Mouse (Mus musculus): Measurements from ENCODE around the gene Gm21985. TPM values are rescaled to one million over a fixed set of nuclear protein-coding genes. Genes with fewer than 3 reads are reported as not detected.

Gene Gm21985
- total RNA-seq, 2 experiments from 2014 or later, result 3.7 TPM; not detected in 1

DNA sequence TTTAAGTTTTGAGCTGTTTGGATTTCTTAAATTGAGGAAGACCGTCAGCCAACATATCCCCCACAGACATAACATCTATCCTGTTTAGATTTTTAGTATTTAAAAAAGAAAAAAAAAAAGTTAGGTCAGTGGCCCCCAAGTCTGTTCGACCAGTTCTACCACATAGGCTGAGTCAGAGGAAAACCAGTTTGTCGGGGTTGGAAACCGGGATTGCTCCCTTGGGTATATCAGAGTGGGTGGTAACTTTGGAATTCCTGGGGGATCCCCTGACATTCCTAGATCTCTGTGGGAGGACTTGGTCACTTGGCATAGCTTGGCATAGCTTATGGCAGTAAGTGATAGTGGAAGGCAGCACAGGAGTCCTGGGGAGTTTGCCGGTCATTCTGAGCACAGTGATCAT, 20.8 kb upstream of the Gm21985 start:
- TF ChIP-seq CTCF (IDR thresholded peaks at IDR 0.05), result no peak

DNA sequence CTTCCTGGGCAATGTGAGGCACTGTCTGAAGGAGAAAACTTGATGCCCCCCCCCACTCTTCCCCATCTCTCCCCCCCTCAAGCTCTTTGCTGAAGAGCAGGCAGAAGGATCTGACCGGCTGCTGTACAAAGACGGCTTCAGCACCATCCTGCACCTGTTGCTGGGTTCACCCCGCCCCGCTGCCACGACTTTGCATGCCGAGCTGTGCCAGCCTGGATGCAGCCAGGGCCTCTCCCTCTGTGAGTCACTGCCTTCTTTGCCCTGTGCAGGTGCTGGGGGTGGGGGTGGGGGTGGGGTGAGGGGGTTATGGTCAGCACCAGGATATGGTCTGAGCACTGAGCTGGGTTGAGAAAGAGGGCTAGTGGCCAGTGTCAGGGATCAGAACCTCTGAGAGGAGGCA, 19.9 kb upstream of the Gm21985 start:
- TF ChIP-seq CTCF (IDR thresholded peaks at IDR 0.05), result no peak
- no peak overlapping the region for H3K27ac ChIP-seq
- no peak for DNase-seq (ENCODE audit: extremely low spot score in 1 of 2, low spot score in 2 of 2)
- no peak overlapping the region for H3K4me3 ChIP-seq
- intact Hi-C loops (cut with DNase I), result no loop called here

More for the DNA sequence above, 20.8 kb upstream of the Gm21985 start:
- Histone ChIP-seq H3K4me3 (no peak overlapping the region), H3K27ac (no peak overlapping the region)
- DNase-seq (ENCODE audit: extremely low spot score in 1 of 2, low spot score in 2 of 2), result no peak
- intact Hi-C loops (cut with DNase I), result no loop called here

- Histone ChIP-seq H3K4me3 (no peak overlapping the region), H3K27ac (no peak overlapping the region; the same call in 1 of the 2 replicates)
- intact Hi-C loops (cut with DNase I), result no loop called here
- no peak for TF ChIP-seq CTCF (IDR thresholded peaks at IDR 0.05)
- no peak for DNase-seq (ENCODE audit: extremely low spot score in 1 of 2, low spot score in 2 of 2)
Observed at GRCm38 (mm10) chr2:112247323-112247722, 18.8 kb upstream of the Gm21985 start.

DNA sequence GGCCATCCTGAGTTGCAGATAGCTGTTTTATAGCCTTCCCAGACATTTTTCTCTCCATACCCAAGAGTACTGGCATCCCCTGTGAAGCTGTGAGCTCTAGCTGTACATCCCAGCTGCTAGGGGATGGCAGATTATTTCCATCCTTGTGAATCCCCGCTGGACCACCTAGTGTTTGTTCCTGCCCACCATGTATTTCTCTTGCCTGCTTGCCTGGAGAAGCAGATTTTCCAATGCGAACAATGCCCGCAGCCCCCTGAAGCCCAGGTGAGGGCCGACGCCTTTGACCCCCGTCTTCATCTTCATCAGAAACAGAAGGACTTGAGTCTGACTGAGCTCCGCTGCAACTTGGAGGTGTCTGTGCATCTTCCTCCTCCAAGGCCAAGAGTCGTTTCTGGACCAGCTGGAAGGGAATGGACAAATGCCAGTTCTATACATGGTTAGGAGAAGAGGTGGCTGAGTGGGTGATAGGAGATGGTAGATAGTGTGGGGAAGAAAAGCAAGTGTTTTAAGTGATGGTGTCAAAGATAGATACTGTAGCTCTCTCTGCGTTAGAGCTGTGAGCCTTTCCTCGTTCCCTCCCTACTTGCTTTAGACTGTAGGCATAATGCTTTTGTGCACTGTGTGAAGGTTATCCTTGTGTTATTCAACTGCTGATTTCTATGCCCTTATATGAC, 16.2 kb upstream of the Gm21985 start:
- H3K4me3 ChIP-seq, result no peak overlapping the region
- no peak for TF ChIP-seq CTCF (IDR thresholded peaks at IDR 0.05)
- intact Hi-C loops (cut with DNase I), result no loop called here
- peak overlapping the region; percentile 88 for H3K27ac ChIP-seq
- DNase-seq (ENCODE audit: extremely low spot score in 1 of 2, low spot score in 2 of 2), result no peak

- DNase-seq (ENCODE audit: extremely low spot score in 1 of 2, low spot score in 2 of 2), result no peak
- no peak for TF ChIP-seq CTCF (IDR thresholded peaks at IDR 0.05)
- intact Hi-C loops (cut with DNase I), result no loop called here
- no peak overlapping the region for H3K27ac ChIP-seq
- H3K4me3 ChIP-seq, result no peak overlapping the region
Observed at GRCm38 (mm10) chr2:112254675-112255515, 11.2 kb upstream of the Gm21985 start.

DNA sequence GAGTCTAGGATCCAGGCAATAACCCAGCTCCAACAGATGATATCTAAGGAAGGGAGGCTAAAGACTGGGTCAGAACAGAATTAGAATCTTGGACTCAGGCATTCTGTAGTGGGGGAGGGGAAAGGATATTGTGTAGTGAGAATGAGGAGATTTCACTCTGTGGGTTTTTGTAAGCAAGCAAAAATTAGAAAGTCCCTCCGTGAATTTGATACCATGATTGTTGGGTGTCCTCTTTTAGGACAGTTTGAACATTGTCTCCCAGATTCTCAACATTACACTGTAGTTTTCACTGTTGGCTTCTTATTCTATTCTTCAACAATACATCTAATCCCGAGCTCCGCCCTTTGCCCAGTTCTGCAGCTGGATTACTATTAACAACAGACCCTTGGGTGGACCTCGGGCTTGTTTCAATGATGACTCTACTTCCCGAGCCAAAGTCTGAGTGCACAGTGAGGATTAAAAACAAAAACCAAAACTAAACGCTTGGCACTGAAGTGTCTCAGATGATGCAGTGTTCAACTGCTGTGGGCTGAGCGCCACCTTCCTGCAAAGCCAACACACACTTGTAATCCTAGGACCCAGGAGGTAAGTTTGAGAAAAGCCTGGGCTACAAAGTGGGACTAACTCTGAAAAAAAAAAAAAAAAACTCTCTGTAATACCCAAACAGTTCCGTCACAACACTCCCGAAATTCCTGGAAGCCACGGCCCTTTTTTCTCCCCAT, 6.7 kb upstream of the Gm21985 start, which contains the start of gene Nutm1:
TSS of gene Nutm1 (minus strand) at position 51 of the 722 bp plus-strand sequence.
- no peak within 1 kb of the TSS for H3K4me3 ChIP-seq
- H3K27ac ChIP-seq, result no peak within 1 kb of the TSS
- intact Hi-C loops (cut with DNase I), result no loop called here
- peak; percentile 20; the same call in 1 of the 2 replicates for TF ChIP-seq CTCF (IDR thresholded peaks at IDR 0.05)
- no peak for DNase-seq (ENCODE audit: extremely low spot score in 1 of 2, low spot score in 2 of 2)

DNA sequence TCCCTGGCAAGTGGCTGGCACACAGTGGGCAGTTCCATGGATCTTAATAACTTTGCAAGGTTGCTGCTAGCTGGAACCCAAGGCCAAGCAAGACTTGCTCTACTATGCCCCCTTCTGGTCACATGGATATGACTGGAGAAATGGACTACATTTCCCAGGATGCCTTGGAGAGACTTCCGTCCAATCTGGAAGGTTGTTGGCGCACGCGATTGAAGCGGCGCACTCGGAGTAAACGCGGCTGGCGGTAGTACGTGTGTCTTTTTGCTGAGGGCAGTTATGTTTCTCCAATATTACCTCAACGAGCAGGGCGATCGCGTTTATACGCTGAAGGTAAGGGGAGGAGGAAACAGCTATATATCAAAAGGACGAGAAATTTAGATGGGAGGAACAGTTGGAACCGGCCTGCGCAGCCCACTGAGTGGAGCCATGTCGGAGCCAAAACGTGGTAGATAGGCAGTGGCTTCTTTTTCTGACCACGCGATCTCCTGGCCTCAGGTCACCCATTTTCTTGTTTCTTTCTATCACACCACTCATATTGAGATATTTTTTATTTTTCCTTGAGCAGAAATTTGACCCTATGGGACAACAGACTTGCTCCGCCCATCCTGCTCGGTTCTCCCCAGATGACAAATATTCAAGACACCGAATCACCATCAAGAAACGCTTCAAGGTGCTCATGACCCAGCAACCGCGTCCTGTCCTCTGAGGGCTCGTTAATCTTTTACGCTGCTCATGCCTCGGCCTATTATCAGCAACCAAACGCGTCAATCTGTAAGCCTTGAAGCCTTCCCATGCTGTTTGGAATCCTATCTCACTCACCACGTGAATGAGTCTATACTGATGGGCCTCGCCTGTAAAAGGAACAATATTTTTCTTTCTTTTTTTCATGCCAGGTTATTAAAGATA, 4.1 kb upstream of the Gm21985 start, which contains the start of gene Nop10:
TSS of gene Nop10 (plus strand) at position 179 of the 906 bp plus-strand sequence.
- H3K27ac ChIP-seq, result peak within 1 kb of the TSS; percentile 83
- DNase-seq (ENCODE audit: extremely low spot score in 1 of 2, low spot score in 2 of 2), result peak; percentile 86 to 87
- intact Hi-C loops (cut with DNase I), result loop anchor here (2.0 to 10.0 kb wide), 6 partner anchors 23 to 230 kb away; partner anchors contain the start of genes Aven, Emc4, Emc7 and Lpcat4
- H3K4me3 ChIP-seq, result peak within 1 kb of the TSS; percentile 78
- peak; percentile 94 for TF ChIP-seq CTCF (IDR thresholded peaks at IDR 0.05)

- intact Hi-C loops (cut with DNase I), result loop anchor here (5.0 to 10.0 kb wide), 4 partner anchors 72 to 229 kb away; partner anchors contain the start of genes Aven, Emc4 and Emc7
- peak; percentile 40 for TF ChIP-seq CTCF (IDR thresholded peaks at IDR 0.05)
- Histone ChIP-seq H3K4me3 (peak overlapping the region; percentile 78), H3K27ac (peak overlapping the region; percentile 83)
- DNase-seq (ENCODE audit: extremely low spot score in 1 of 2, low spot score in 2 of 2), result no peak
Observed at GRCm38 (mm10) chr2:112262779-112263295, 3.3 kb upstream of the Gm21985 start.

DNA sequence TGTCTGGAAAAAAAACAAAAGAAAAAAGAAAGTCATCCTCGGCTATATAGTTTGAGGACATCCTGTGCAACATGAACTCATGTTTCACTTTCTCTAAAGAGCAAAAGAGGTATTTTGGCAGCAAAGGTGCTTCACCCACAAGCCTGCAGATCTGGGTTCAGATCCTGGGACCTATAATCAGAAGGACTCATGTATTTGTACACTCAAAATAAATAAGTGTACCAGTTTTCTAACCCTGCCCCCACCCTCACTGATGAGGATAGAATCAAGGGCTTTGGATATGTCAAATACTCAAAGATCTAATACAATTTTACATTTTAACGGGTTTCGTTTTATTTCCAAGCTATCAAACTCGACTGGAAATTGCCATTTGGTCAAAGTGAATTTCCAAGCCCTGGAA, 1.8 kb upstream of the Gm21985 start:
- no peak for TF ChIP-seq CTCF (IDR thresholded peaks at IDR 0.05)
- intact Hi-C loops (cut with DNase I), result loop anchor here (5.0 to 10.0 kb wide), 4 partner anchors 70 to 228 kb away; partner anchors contain the start of genes Aven, Emc4 and Emc7
- no peak for DNase-seq (ENCODE audit: extremely low spot score in 1 of 2, low spot score in 2 of 2)
- H3K27ac ChIP-seq, result no peak overlapping the region
- H3K4me3 ChIP-seq, result no peak overlapping the region

Data from left cerebral cortex, adult 2 months (tissue).